Mouse (Mus musculus) thymus, postnatal 14 days (tissue): Measurements from ENCODE around the gene Inhbc.

Source experiments
- DNase-seq: peaks from one replicate; pipeline ENCODE4 v3.0.0; 2021

Inhbc gene

GRCm38 (mm10) chr10:127369834-127370820, at the start of gene Inhbc:
TSS of gene Inhbc (minus strand) at chr10:127370431.
- no peak for DNase-seq

GRCm38 (mm10) chr10:127414141-127414540, 43.9 kb upstream of the Inhbc start:
- DNase-seq = no peak

DNA sequence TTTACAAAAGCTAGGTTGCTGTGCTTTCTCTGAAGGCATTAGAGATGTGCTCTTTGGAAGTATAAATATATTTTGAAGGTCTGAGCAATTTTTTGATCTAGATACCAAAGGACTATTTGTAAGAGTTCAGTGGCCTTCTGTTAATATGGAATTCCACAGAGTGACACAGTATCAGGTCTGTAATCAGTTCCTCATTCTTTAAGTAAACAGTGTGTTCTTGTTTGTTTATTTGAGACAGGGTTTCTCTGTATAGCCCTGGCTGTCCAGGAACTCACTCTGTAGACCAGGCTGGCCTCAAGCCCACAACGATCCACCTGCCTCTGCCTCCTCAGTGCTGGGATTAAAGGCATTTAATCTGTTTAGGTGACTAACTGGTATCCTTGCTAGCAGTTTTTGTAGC, 43.4 kb upstream of the Inhbc start:
- no peak for DNase-seq

GRCm38 (mm10) chr10:127412776-127413175, 42.5 kb upstream of the Inhbc start:
- DNase-seq = no peak

- DNase-seq = no peak
Measured at GRCm38 (mm10) chr10:127412101-127412500, 41.9 kb upstream of the Inhbc start.

DNA sequence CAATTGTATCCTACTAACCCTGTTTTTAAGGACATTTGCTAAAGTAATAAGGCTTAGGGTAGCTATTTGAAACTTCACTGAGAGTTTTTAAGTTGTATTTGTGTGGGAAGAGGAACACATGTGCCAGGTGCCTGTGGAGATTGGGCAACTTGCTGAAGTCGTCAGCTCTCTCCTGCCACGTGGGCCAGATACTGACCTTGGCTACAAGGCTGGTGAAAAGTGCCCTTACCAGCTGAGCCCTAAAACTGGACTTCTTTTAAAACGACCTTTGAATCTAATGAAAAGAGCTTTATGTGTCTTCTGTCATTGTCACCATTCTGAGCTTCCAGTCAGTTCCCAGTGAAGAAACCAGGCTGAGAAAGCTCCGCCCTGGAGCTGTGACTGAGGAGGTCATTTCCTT, 37.2 kb upstream of the Inhbc start:
- no peak for DNase-seq

GRCm38 (mm10) chr10:127404701-127405100, 34.5 kb upstream of the Inhbc start:
- no peak for DNase-seq

GRCm38 (mm10) chr10:127391774-127392173, 21.5 kb upstream of the Inhbc start:
- no peak for DNase-seq

- DNase-seq = no peak
Measured at GRCm38 (mm10) chr10:127381743-127382134, 11.5 kb upstream of the Inhbc start.

DNA sequence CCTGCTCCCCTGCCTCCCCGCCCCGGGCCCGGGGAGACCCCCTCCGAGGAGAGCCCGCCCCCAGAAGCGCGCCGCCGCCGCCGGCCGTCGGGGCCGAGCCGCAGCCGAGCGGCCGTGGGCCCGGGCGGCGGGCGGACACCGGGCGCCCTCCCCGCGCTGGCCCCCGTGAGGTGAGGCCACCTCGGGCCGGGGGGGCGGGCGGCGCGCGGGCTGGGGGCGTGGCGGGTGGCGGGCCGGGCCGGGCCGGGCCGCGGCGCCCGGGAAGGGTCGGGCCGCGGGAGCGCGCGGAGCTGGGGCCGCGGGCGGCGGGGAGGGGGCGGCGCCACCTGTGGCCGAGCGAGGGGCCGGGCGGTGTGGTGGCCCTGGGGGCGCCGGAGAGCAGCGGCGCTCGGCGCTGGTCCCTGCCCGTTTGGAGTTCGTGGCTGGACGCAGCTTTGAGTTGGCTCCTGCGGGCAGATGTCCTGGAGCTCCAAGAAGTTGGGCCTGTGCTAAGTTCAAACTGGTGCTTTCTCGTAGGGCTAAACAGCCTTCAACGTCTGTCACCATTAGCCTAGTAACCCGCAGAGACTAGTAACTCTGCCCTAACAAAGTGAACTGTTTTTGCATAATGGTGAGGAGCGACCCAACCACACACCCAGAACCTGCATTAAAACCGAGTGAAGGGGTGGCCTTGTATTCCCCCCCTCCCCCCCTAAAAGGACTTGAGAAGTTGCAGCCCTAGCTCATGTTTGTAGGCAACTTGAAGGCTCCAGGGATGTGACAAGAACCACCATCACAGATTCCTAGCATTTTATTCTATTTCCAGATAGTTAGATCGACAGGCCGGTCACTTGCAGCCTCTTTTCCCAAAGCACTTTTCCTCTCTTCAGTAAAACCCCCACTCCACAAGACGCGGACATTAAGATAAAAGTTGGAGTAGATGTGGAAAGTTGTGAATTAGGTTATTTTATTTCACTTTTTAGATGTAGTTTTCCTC, 10.8 kb upstream of the Inhbc start:
- DNase-seq = peak; percentile 71

DNA sequence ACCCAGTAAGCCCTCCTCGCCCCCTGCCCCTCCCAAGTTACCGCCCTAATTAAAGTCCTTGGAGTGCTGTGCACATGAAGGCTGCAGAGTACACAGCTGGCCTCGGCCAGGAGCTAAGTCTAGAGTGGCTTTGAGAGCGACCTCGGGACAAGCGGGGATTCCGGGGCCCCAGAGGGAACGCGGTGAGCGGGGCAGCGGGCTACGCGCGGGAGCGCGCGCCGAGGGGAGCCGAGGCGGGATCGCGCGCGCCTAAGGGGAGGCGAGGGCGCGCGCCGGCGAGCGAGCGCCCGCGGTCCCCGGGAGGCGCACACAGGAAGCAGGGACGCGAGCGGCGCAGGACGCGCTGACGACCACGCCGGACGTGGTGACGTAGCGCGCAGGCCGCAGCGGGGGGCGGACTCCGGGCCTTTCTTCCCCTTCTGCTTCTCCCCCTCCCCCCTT, 10.0 kb upstream of the Inhbc start, which contains the start of gene R3hdm2:
Gene R3hdm2 (plus strand): TSS at position 77 of the 441 bp plus-strand sequence.
- peak; percentile 95 for DNase-seq

DNA sequence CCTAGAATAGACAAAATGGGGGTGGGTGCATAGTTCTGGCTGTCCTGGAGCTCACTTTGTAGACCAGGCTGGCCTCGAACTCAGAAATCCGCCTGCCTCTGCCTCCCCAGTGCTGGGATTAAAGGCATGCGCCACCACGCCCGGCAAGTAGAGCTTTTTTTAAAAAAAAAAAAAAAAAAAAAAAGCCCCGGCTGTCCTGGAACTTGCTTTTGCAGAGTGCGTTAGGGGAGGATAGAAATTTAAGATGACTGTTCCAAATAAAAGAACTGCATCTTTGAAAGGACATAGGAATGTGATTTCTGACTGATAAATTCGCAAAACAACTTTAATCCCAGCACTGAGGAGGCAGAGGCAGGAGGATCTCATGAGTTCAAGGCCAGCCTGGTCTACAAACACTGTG, 9.4 kb upstream of the Inhbc start:
- no peak for DNase-seq

DNA sequence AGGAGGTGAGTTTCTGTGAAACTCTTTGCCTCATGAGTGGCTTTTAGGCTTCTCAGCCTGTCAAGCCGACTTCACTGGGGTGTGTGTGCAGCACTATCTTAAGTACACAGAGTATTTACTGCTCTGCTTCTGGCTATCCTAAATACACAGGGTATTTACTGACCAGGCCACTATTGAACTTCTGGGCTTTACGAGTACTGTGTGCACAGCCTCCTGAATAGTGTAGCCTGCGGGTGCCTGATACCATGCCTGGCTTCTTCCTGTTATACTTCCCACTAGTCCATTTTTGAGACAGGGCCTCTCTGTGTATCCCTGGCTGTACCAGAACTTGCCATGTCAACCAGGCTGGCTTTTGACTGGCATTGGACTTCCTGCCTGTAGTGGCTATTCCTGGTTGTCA, 7.5 kb upstream of the Inhbc start:
- DNase-seq = no peak

- no peak for DNase-seq
Measured at GRCm38 (mm10) chr10:127371023-127371422, 792 bp upstream of the Inhbc start.

DNA sequence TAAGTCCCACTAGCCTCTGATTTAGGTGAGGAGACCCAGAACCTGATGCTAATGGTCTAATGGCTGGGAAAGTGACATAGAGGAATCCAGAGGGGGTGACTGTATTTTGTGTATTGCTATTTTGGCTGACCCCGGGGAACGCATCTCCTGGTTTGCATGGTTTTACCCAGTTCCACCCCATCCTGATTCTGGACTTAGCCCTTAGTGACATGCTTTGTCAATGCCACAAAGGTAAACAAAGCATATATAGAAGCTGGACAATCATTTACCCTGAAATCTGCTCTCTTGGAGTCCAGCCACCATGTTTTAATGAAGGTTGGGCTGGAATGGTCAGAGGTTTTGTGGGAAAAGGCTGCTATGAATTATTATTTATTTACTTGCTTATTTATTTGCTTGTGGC, 2.0 kb downstream of the Inhbc start:
- DNase-seq = no peak

DNA sequence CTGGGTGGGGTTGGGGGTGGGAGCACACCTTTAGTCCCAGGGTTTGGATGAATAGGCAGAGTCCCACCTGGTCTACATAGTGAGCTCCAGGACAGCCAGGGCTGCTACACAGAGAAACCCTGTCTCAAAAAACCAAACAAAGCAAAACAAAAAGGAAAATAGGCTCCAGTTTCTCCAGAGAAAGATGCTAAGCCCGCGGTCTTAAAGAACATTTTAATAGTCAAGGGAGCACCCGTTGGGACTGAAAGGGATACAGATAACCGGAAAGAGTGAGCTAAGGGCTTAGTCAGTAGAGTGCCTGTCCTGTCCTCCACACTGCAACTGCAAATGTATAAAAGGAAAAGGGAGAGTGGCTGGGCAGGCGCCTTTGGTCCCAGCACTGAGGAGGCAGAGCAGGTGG, 3.1 kb downstream of the Inhbc start:
- DNase-seq = no peak

DNA sequence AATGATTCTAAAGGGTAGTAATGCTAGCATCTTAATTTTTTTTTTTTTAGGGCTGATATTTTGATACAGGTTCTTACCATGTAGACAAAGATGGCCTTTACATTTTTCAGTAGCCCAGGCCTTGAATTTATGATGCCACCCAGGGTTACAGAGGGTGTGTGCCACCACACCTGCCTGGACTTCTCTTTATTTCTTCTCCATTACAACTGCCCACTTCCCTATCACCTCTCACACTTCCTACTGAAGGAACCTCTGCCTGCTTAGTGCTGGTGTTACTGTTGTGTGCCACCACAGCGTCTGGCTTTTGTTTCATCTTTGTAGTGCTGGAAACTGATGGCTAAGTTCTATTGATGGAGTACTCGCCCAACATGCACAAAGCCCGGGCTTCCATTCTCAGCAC, 9.5 kb downstream of the Inhbc start:
- no peak for DNase-seq

DNA sequence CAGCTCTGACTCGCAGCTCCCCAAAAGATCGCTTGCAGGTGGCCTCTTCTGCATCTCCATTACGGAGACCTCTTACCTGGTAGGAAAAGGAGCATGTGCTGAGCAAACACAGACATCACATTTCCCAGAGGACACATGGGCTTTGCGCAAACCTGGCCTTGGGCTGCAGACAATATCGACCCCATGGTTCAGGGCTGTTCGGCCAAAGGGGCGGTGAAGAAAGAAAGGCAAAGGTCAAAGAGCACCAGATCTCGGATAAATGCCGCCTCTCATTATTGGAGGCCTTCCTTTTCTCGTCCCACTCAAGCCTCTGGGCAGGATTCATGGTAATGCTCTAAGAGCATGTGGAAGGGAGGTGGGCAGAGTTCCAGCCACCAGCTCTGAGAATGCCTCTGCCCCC, 14.9 kb downstream of the Inhbc start:
- no peak for DNase-seq

DNA sequence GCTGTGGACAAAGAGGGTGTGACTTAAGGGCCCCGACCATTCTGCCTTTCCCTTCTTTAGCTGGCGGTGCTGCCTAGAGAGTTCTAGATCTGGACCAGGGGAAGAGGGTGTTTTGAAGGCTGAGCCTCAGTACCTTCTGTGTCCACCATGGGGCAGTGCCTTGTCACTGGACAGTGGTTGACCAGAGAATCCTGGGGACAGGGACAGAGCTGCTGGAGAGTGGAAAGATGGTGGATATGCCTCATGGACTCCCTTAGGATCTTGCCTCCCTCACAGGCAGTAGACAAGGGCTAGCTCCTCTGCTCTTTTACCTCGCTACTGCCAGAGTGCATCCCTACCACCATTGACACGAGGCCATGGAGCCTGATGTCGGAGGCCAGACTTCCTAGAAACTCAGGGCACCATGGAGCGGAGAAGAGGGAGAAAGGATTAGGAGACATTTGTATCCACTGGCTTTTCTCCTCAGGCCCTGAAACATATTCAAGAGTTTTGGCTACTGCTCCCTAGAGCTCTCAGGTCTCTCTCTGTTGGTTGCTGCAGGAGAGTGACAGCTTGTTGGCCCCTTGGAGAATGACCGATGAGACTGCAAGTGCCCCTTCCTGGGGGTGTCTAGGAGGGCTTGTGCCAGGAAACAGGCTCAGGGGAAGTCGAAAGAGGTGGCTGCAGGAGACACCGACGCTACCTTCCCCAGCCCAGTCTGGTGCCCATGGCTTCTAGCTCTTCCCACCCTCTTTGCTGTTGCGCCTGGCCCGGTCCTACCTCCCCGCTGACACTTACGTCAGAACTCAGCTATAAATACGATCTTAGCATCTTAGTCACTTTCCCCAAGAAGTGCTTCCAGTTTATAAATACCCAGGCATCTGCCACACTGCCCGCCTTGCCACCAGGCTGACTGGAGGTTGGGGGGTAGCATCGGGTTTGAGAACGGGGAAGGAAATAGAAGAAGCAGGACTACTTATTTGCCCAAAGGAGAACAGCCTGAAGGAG, 16.0 kb downstream of the Inhbc start, which contains the start of gene Inhbe:
Gene Inhbe (minus strand): TSS at position 503 of the 987 bp plus-strand sequence.
- DNase-seq = no peak

DNA sequence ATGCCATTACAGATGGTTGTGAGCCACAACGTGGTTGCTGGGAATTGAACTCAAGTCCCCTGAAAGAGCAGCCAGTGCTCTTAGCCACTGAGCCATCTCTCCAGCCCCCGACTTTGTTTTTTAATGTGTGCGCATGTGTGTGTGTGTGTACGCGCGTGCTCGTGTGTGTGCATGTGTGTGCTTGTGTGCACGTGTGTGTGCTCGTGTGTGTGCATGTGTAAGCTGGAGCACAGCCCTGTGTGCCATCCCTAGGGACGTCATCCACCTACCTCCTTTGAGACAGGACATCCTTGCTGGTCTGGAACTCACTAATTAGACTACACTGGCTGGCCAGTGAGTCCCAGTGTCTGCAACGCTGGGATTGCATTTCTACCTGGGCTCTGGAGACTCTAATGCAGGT, 17.5 kb downstream of the Inhbc start:
- no peak for DNase-seq

- DNase-seq = no peak
Measured at GRCm38 (mm10) chr10:127352187-127352586, 18.0 kb downstream of the Inhbc start.

- DNase-seq = no peak
Measured at GRCm38 (mm10) chr10:127351719-127352118, 18.5 kb downstream of the Inhbc start.
